Mouse (Mus musculus) urinary bladder, postnatal 4 days (tissue): Measurements from ENCODE around the gene Wipf3.
A peak's percentile ranks its signal among the peaks of the same experiment; 100 is the strongest.

Experiments used
- DNase-seq, 2 experiments: peaks; one replicate each; pipeline ENCODE4 v3.0.0; 2021 to 2022; ENCODE audit warnings: low spot score in 2 of 2

Gene Wipf3

GRCm38 (mm10) chr6:54531048-54531481 lies 101.7 kb downstream of the Wipf3 start:
- DNase-seq, result no peak

- DNase-seq, result peak in 1 of 2 experiments; percentile 54
Measured at GRCm38 (mm10) chr6:54535485-54535884, 106.1 kb downstream of the Wipf3 start.

GRCm38 (mm10) chr6:54537053-54537452 lies 107.7 kb downstream of the Wipf3 start:
- peak in 1 of 2 experiments; percentile 41 for DNase-seq

GRCm38 (mm10) chr6:54538773-54539173 lies 109.4 kb downstream of the Wipf3 start:
- DNase-seq, result peak in 1 of 2 experiments; percentile 55

GRCm38 (mm10) chr6:54539396-54539795 lies 110.0 kb downstream of the Wipf3 start:
- peak in 1 of 2 experiments; percentile 54 for DNase-seq

- DNase-seq, result peak; percentile 37 to 55
Measured at GRCm38 (mm10) chr6:54540252-54540887, 111.0 kb downstream of the Wipf3 start.

- peak in 1 of 2 experiments; percentile 28 for DNase-seq
Measured at GRCm38 (mm10) chr6:54542836-54543235, 113.4 kb downstream of the Wipf3 start.

- DNase-seq, result peak in 1 of 2 experiments; percentile 14
Measured at GRCm38 (mm10) chr6:54543646-54544045, 114.2 kb downstream of the Wipf3 start.

GRCm38 (mm10) chr6:54548314-54549019 lies 119.1 kb downstream of the Wipf3 start:
- DNase-seq, result no peak

- no peak for DNase-seq
Measured at GRCm38 (mm10) chr6:54549311-54549710, 119.9 kb downstream of the Wipf3 start.

- no peak for DNase-seq
Measured at GRCm38 (mm10) chr6:54550801-54551323, 121.5 kb downstream of the Wipf3 start.

- no peak for DNase-seq
Measured at GRCm38 (mm10) chr6:54552721-54553413, 123.5 kb downstream of the Wipf3 start.
